Mouse (Mus musculus) liver, embryonic 12.5 days (tissue): ENCODE results near the gene 4430402I18Rik. TPM values are rescaled to one million over a fixed set of nuclear protein-coding genes. Genes with fewer than 3 reads are reported as not detected.
"Not testable (repeated sequence)": the region's sequence is repeated elsewhere in the genome, so short reads cannot be mapped to it uniquely, and the experiment has no call there.

Source experiments
- ATAC-seq: fragments of 200-750 bp; cut with Nextera tagmentation; 2 replicates; pipeline ENCODE4 v1.8.0; 2017; ENCODE audit warnings: moderate number of reproducible peaks, mild to moderate bottlenecking, moderate library complexity
- H3K27ac ChIP-seq: fragments of 300-500 bp; sonication (generic); 2 replicates; pipeline ENCODE4 v1.5.1; 2016; ENCODE audit warnings: mild to moderate bottlenecking
- H3K27me3 ChIP-seq: fragments of 300-500 bp; sonication (generic); replicated peaks from 2 replicates; pipeline ENCODE4 v1.6.1; 2016; ENCODE audit warnings: mild to moderate bottlenecking, moderate library complexity
- H3K36me3 ChIP-seq: fragments of 300-500 bp; sonication (generic); 2 replicates; pipeline ENCODE4 v1.6.1; 2016; ENCODE audit warnings: mild to moderate bottlenecking, moderate library complexity
- H3K4me1 ChIP-seq: fragments of 300-500 bp; sonication (generic); 2 replicates; pipeline ENCODE4 v1.6.1; 2016
- H3K4me2 ChIP-seq: fragments of 300-500 bp; sonication (generic); 2 replicates; pipeline ENCODE4 v1.6.1; 2016; ENCODE audit warnings: mild to moderate bottlenecking, moderate library complexity
- H3K4me3 ChIP-seq: fragments of 300-500 bp; sonication (generic); 2 replicates; pipeline ENCODE4 v1.5.1; 2016; ENCODE audit warnings: mild to moderate bottlenecking, moderate library complexity
- H3K9ac ChIP-seq: fragments of 300-500 bp; sonication (generic); 2 replicates; pipeline ENCODE4 v1.6.1; 2016; ENCODE audit warnings: mild to moderate bottlenecking, moderate library complexity
- H3K9me3 ChIP-seq: fragments of 300-500 bp; sonication (generic); replicated peaks from 2 replicates; pipeline ENCODE4 v1.6.1; 2016; ENCODE audit warnings: mild to moderate bottlenecking, moderate library complexity
- WGBS: fragments of 180-500 bp; shearing (Covaris S2); methylation state at CpG from one replicate; pipeline ENCODE4 v1.1.7; 2016; ENCODE audit not compliant: insufficient replicate concordance; 5-methylcytosine and 5-hydroxymethylcytosine counted together
- polyA plus RNA-seq: library from polyadenylated mRNA; unstranded; fragments of >200 nt; fragmentation: Nextera tagmentation; extraction: Ambion mirVana; gene quantifications from 2 replicates; pipeline ENCODE4 v1.2.1, GENCODE M21; 2016

The 4430402I18Rik gene
- polyA plus RNA-seq, result 0.85 and 1.0 TPM in 2 replicates

- ATAC-seq, result no peak
- Histone ChIP-seq H3K9me3 (no peaks in the 10 kb centered on the region), H3K4me2 (no peak within 1 kb of the TSS), H3K9ac (no peak within 1 kb of the TSS), H3K27ac (no peak within 1 kb of the TSS), H3K27me3 (peaks cover 22% of the 10 kb centered on the region; the same call in 1 of the 2 replicates), H3K4me3 (no peak within 1 kb of the TSS), H3K36me3 (no peaks in the 10 kb centered on the region), H3K4me1 (peaks cover 10% of the 10 kb centered on the region)
- 34% methylated on average over 11 of the region's 11 CpGs for WGBS
Observed at GRCm38 (mm10) chr19:28967652-28968051, at the start of gene 4430402I18Rik. TSS of gene 4430402I18Rik (minus strand) at chr19:28967800.

- ATAC-seq, result no peak
- Histone ChIP-seq H3K9ac (no peak overlapping the region), H3K4me2 (no peak overlapping the region), H3K4me3 (no peak overlapping the region), H3K27ac (no peak overlapping the region), H3K36me3 (peaks cover 82% of the 10 kb centered on the region), H3K4me1 (no peaks in the 10 kb centered on the region), H3K9me3 (no peaks in the 10 kb centered on the region), H3K27me3 (no peaks in the 10 kb centered on the region)
- 78% methylated on average over 5 of the region's 5 CpGs for WGBS
Observed at GRCm38 (mm10) chr19:29016786-29017185, 49.2 kb upstream of the 4430402I18Rik start.

GRCm38 (mm10) chr19:29016204-29016765, 48.7 kb upstream of the 4430402I18Rik start:
- H3K9ac ChIP-seq, result no peak overlapping the region
- H3K36me3 ChIP-seq, result peaks cover 82% of the 10 kb centered on the region
- WGBS, result 75% methylated on average over 5 of the region's 5 CpGs

GRCm38 (mm10) chr19:29015410-29016203, 48.0 kb upstream of the 4430402I18Rik start:
- H3K27me3 ChIP-seq, result no peaks in the 10 kb centered on the region
- H3K9ac ChIP-seq, result no peak overlapping the region
- H3K9me3 ChIP-seq, result no peaks in the 10 kb centered on the region
- H3K36me3 ChIP-seq, result peaks cover 82% of the 10 kb centered on the region
- ATAC-seq, result no peak
- H3K27ac ChIP-seq, result no peak overlapping the region
- WGBS, result 81% methylated on average over 8 of the region's 8 CpGs
- H3K4me1 ChIP-seq, result no peaks in the 10 kb centered on the region
- no peak overlapping the region for H3K4me2 ChIP-seq
- no peak overlapping the region for H3K4me3 ChIP-seq

More at GRCm38 (mm10) chr19:29016204-29016765, 48.7 kb upstream of the 4430402I18Rik start:
- H3K9me3 ChIP-seq, result no peaks in the 10 kb centered on the region
- no peak overlapping the region for H3K4me3 ChIP-seq
- ATAC-seq, result no peak
- no peak overlapping the region for H3K4me2 ChIP-seq
- no peaks in the 10 kb centered on the region for H3K27me3 ChIP-seq
- no peak overlapping the region for H3K27ac ChIP-seq
- no peaks in the 10 kb centered on the region for H3K4me1 ChIP-seq

- 84% methylated on average over 5 of the region's 5 CpGs for WGBS
- Histone ChIP-seq H3K4me1 (no peaks in the 10 kb centered on the region), H3K4me2 (no peak overlapping the region), H3K27ac (no peak overlapping the region), H3K36me3 (peaks cover 75% of the 10 kb centered on the region), H3K9me3 (no peaks in the 10 kb centered on the region), H3K27me3 (no peaks in the 10 kb centered on the region), H3K9ac (no peak overlapping the region), H3K4me3 (no peak overlapping the region)
- ATAC-seq, result no peak
Observed at GRCm38 (mm10) chr19:29014466-29015055, 47.0 kb upstream of the 4430402I18Rik start.

GRCm38 (mm10) chr19:29011355-29011990, 43.9 kb upstream of the 4430402I18Rik start:
- no peak overlapping the region for H3K4me2 ChIP-seq
- no peaks in the 10 kb centered on the region for H3K9me3 ChIP-seq
- ATAC-seq, result no peak
- H3K27ac ChIP-seq, result no peak overlapping the region
- H3K4me1 ChIP-seq, result no peaks in the 10 kb centered on the region
- H3K9ac ChIP-seq, result no peak overlapping the region
- no peak overlapping the region for H3K4me3 ChIP-seq
- 80% methylated on average over 12 of the region's 12 CpGs for WGBS
- H3K27me3 ChIP-seq, result no peaks in the 10 kb centered on the region
- H3K36me3 ChIP-seq, result peaks cover 77% of the 10 kb centered on the region

GRCm38 (mm10) chr19:29009046-29009445, 41.4 kb upstream of the 4430402I18Rik start:
- H3K27ac ChIP-seq, result no peak overlapping the region
- no peak for ATAC-seq
- H3K9me3 ChIP-seq, result no peaks in the 10 kb centered on the region
- peaks cover 69% of the 10 kb centered on the region for H3K36me3 ChIP-seq
- H3K4me1 ChIP-seq, result no peaks in the 10 kb centered on the region
- no peak overlapping the region for H3K4me3 ChIP-seq
- H3K9ac ChIP-seq, result no peak overlapping the region
- no peak overlapping the region for H3K4me2 ChIP-seq
- WGBS, result 94% methylated on average over 11 of the region's 11 CpGs
- H3K27me3 ChIP-seq, result no peaks in the 10 kb centered on the region

GRCm38 (mm10) chr19:29008069-29008706, 40.6 kb upstream of the 4430402I18Rik start:
- H3K4me1 ChIP-seq, result no peaks in the 10 kb centered on the region
- H3K27me3 ChIP-seq, result no peaks in the 10 kb centered on the region
- no peak overlapping the region for H3K9ac ChIP-seq
- H3K27ac ChIP-seq, result no peak overlapping the region
- peaks cover 61% of the 10 kb centered on the region for H3K36me3 ChIP-seq
- 81% methylated on average over 3 of the region's 3 CpGs for WGBS
- no peaks in the 10 kb centered on the region for H3K9me3 ChIP-seq
- ATAC-seq, result no peak
- H3K4me3 ChIP-seq, result no peak overlapping the region
- H3K4me2 ChIP-seq, result no peak overlapping the region

GRCm38 (mm10) chr19:29000321-29000720, 32.7 kb upstream of the 4430402I18Rik start:
- H3K9me3 ChIP-seq, H3K27me3 ChIP-seq, H3K27ac ChIP-seq, H3K4me1 ChIP-seq, H3K4me3 ChIP-seq, H3K9ac ChIP-seq, ATAC-seq, H3K4me2 ChIP-seq: not testable (repeated sequence)
- H3K36me3 ChIP-seq, result peaks cover 66% of the 10 kb centered on the region
- 93% methylated on average over 16 of the region's 16 CpGs for WGBS

GRCm38 (mm10) chr19:28997976-28998630, 30.5 kb upstream of the 4430402I18Rik start:
- Histone ChIP-seq H3K4me2 (no peak overlapping the region), H3K27me3 (no peaks in the 10 kb centered on the region), H3K9me3 (no peaks in the 10 kb centered on the region), H3K4me1 (no peaks in the 10 kb centered on the region), H3K36me3 (peaks cover 79% of the 10 kb centered on the region), H3K27ac (no peak overlapping the region), H3K9ac (no peak overlapping the region), H3K4me3 (no peak overlapping the region)
- ATAC-seq, result no peak
- 78% methylated on average over 4 of the region's 4 CpGs for WGBS

GRCm38 (mm10) chr19:28995366-28995765, 27.8 kb upstream of the 4430402I18Rik start:
- 58% methylated on average over 5 of the region's 5 CpGs for WGBS
- H3K9ac ChIP-seq, result no peak overlapping the region
- no peak for ATAC-seq

More at GRCm38 (mm10) chr19:28995366-28995765, 27.8 kb upstream of the 4430402I18Rik start:
- Histone ChIP-seq H3K27me3 (no peaks in the 10 kb centered on the region), H3K4me3 (no peak overlapping the region), H3K9me3 (no peaks in the 10 kb centered on the region), H3K36me3 (peaks cover 59% of the 10 kb centered on the region), H3K4me1 (peaks cover 9% of the 10 kb centered on the region), H3K4me2 (no peak overlapping the region), H3K27ac (no peak overlapping the region)
